Mouse (Mus musculus) testis, adult 2 months (tissue): Measurements from ENCODE around the gene Tmprss15.

Experiments
- CTCF ChIP-seq: fragments of 200-500 bp; IDR thresholded peaks from 2 replicates; pipeline ENCODE4 v1.5.1; 2012; ENCODE audit warnings: low read depth, mild to moderate bottlenecking, inconsistent platforms, low read length, moderate library complexity; ENCODE audit not compliant: control insufficient read depth, insufficient read depth, insufficient replicate concordance
- POLR2A ChIP-seq: fragments of 200-500 bp; IDR thresholded peaks from 2 replicates; pipeline ENCODE4 v1.6.1; 2012; ENCODE audit warnings: low read depth, mild to moderate bottlenecking, inconsistent platforms, low read length, moderate library complexity; ENCODE audit not compliant: control insufficient read depth

DNA sequence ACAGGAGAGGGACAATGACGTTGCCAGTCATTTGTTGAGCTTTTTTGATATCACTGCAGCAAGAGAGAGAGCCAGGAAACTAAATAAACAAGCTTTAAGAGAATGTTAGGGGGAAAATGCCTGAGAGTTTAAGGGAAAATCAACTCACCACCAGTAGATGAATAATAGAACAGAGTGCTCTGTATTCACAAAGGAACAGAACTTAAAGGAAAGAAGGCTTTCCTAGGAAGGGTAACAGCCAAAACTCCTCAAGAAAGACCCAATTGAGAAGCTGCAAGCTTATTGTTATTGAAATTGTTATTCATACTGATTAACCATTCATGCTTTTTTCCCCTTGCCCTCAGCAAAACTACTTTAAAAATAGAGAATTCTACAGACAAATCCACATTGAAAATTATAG, 18.6 kb upstream of the Tmprss15 start:
- TF ChIP-seq POLR2A, result no peak
- TF ChIP-seq CTCF, result no peak
